Mouse (Mus musculus) heart, adult 10 weeks (tissue): ENCODE measurements around the gene Lrrc14b. TPM values are rescaled to one million over a fixed set of nuclear protein-coding genes. Genes with fewer than 3 reads are reported as not detected.

ENCODE experiments used
- polyA plus RNA-seq: library from polyadenylated mRNA; stranded (reverse); fragments of 350-450 nt; fragmentation: Illumina TruSeq; extraction: RNeasy Lipid Tissue Mini Kit (QIAGEN cat#74804); gene quantifications from one replicate; pipeline ENCODE4 v1.2.3, GENCODE M21; 2014; ENCODE audit warnings: low read depth, low replicate concordance

Gene Lrrc14b
- polyA plus RNA-seq = 87.3 TPM

GRCm38 (mm10) chr13:74363859-74364235 lies at the start of gene Lrrc14b:
TSS of gene Lrrc14b (minus strand) at chr13:74364005.

GRCm38 (mm10) chr13:74399298-74399839 lies 35.6 kb upstream of the Lrrc14b start, which contains the start of gene Ftl1-ps1:
TSS of gene Ftl1-ps1 (plus strand) at chr13:74399694.

GRCm38 (mm10) chr13:74390371-74390990 lies 26.7 kb upstream of the Lrrc14b start, which contains the start of gene Zfp72:
TSS of gene Zfp72 (minus strand) at chr13:74390836.

GRCm38 (mm10) chr13:74349566-74350434 lies 14.0 kb downstream of the Lrrc14b start, which contains the start of the genes Sdha and Ccdc127:
TSS of gene Sdha (minus strand) at chr13:74350280.
TSS of gene Ccdc127 (plus strand) at chr13:74350309.

GRCm38 (mm10) chr13:74317170-74317849 lies 46.5 kb downstream of the Lrrc14b start, which contains the start of gene Pdcd6:
TSS of gene Pdcd6 (minus strand) at chr13:74317580.

Other genes with a start within 250 kb of the Lrrc14b start
- gene Slc9a3, start 242.5 kb downstream of the Lrrc14b start, polyA plus RNA-seq = 0.68 TPM
- 45.1 TPM for gene Exoc3, start 155.3 kb downstream of the Lrrc14b start, polyA plus RNA-seq
- gene Ahrr, start 71.7 kb downstream of the Lrrc14b start, polyA plus RNA-seq = 2.6 TPM
- gene Pdcd6, start 46.4 kb downstream of the Lrrc14b start, polyA plus RNA-seq = 73.4 TPM
- gene Sdha, start 13.7 kb downstream of the Lrrc14b start, polyA plus RNA-seq = 1,351 TPM
- 32.8 TPM for gene Ccdc127, start 13.7 kb downstream of the Lrrc14b start, polyA plus RNA-seq
- gene Zfp72, start 26.8 kb upstream of the Lrrc14b start, polyA plus RNA-seq = 3.4 TPM
- 11.8 TPM for gene Ftl1-ps1, start 35.7 kb upstream of the Lrrc14b start, polyA plus RNA-seq
- 10.8 TPM for gene Zfp825, start 130.0 kb upstream of the Lrrc14b start, polyA plus RNA-seq